Mouse (Mus musculus) 416B (cell line): Measurements from ENCODE around the gene Gm45234.

Experiments
- DNase-seq: peaks from one replicate; pipeline ENCODE4 v3.0.0; 2011; ENCODE audit warnings: low read depth

Gene Gm45234

GRCm38 (mm10) chr6:124767536-124767919, 11.7 kb upstream of the Gm45234 start:
- DNase-seq = no peak

- DNase-seq = no peak
These were observed 10.1 kb upstream of the Gm45234 start for GRCm38 (mm10) chr6:124765951-124766350.

- DNase-seq = peak; percentile 97
These were observed 3.4 kb upstream of the Gm45234 start for GRCm38 (mm10) chr6:124759259-124759658.

- no peak for DNase-seq
These were observed 3.0 kb upstream of the Gm45234 start for GRCm38 (mm10) chr6:124758849-124759232.

- peak; percentile 56 for DNase-seq
These were observed 2.4 kb upstream of the Gm45234 start for GRCm38 (mm10) chr6:124757909-124758848.

GRCm38 (mm10) chr6:124757351-124757880, 1.6 kb upstream of the Gm45234 start:
- DNase-seq = peak; percentile 36

GRCm38 (mm10) chr6:124756652-124757350, 980 bp upstream of the Gm45234 start:
- DNase-seq = peak; percentile 72

- no peak for DNase-seq
These were observed 515 bp downstream of the Gm45234 start for GRCm38 (mm10) chr6:124755306-124755705.

GRCm38 (mm10) chr6:124753861-124754260, 2.0 kb downstream of the Gm45234 start:
- peak; percentile 21 for DNase-seq

- DNase-seq = no peak
These were observed 5.4 kb downstream of the Gm45234 start for GRCm38 (mm10) chr6:124750405-124750804.

GRCm38 (mm10) chr6:124746654-124747632, 8.9 kb downstream of the Gm45234 start:
- DNase-seq = no peak

GRCm38 (mm10) chr6:124746296-124746605, 9.6 kb downstream of the Gm45234 start:
- no peak for DNase-seq

- DNase-seq = peak; percentile 95
These were observed 10.1 kb downstream of the Gm45234 start for GRCm38 (mm10) chr6:124745490-124746295.

- no peak for DNase-seq
These were observed 11.0 kb downstream of the Gm45234 start for GRCm38 (mm10) chr6:124744755-124745321.

GRCm38 (mm10) chr6:124743647-124744046, 12.2 kb downstream of the Gm45234 start:
- DNase-seq = no peak

- DNase-seq = no peak
These were observed 12.8 kb downstream of the Gm45234 start for GRCm38 (mm10) chr6:124742839-124743514.

GRCm38 (mm10) chr6:124741842-124742241, 14.0 kb downstream of the Gm45234 start:
- no peak for DNase-seq

GRCm38 (mm10) chr6:124740888-124741761, 14.7 kb downstream of the Gm45234 start, which contains the start of gene Grcc10:
Gene Grcc10 (minus strand): TSS chr6:124741374.
- DNase-seq = peak; percentile 99
